Mouse (Mus musculus) myocyte (in vitro differentiated cells): ENCODE measurements around the gene Zbtb25. TPM values are rescaled to one million over a fixed set of nuclear protein-coding genes. Genes with fewer than 3 reads are reported as not detected.

Experiments
- H3K27me3 ChIP-seq: one replicate; pipeline ENCODE4 v1.6.1; 2011; ENCODE audit not compliant: control insufficient read depth, insufficient read depth, insufficient read length
- H3K36me3 ChIP-seq: one replicate; pipeline ENCODE4 v1.6.1; 2011; ENCODE audit not compliant: control insufficient read depth, insufficient read depth
- H3K4me2 ChIP-seq: one replicate; pipeline ENCODE4 v1.6.1; 2011; ENCODE audit warnings: low read depth, control low read depth
- H3K4me3 ChIP-seq: one replicate; pipeline ENCODE4 v1.5.1; 2011; ENCODE audit warnings: mild to moderate bottlenecking, control low read depth, moderate library complexity
- H3K79me2 ChIP-seq: one replicate; pipeline ENCODE4 v1.6.1; 2011; ENCODE audit not compliant: control insufficient read depth, insufficient read depth
- H3ac ChIP-seq: one replicate; pipeline ENCODE4 v1.6.1; 2011; ENCODE audit not compliant: control insufficient read depth, insufficient read length
- CEBPB ChIP-seq: IDR thresholded peaks from 2 replicates; pipeline ENCODE4 v1.6.1; 2011; ENCODE audit warnings: mild to moderate bottlenecking, moderate library complexity; ENCODE audit not compliant: poor library complexity, insufficient read depth, severe bottlenecking
- E2F4 ChIP-seq: IDR thresholded peaks from one replicate; pipeline ENCODE4 v1.6.1; 2011; ENCODE audit warnings: mild to moderate bottlenecking, control low read depth, moderate library complexity; ENCODE audit not compliant: insufficient read depth
- MAX ChIP-seq: IDR thresholded peaks from one replicate; pipeline ENCODE4 v1.6.1; 2011; ENCODE audit warnings: low read depth, mild to moderate bottlenecking, control low read depth
- MYOD1 ChIP-seq, 3 experiments: IDR thresholded peaks; one replicate each; pipeline ENCODE4 v1.6.1; 2011; ENCODE audit warnings: control low read depth in 2 of 3, low read depth in 2 of 3, mild to moderate bottlenecking in 2 of 3, moderate library complexity in 1 of 3; ENCODE audit not compliant: insufficient read length in 2 of 3, control insufficient read depth in 1 of 3
- MYOG ChIP-seq, 3 experiments: IDR thresholded peaks; one replicate each; pipeline ENCODE4 v1.6.1; 2011; ENCODE audit warnings: control low read depth in 2 of 3, low read depth in 2 of 3, mild to moderate bottlenecking in 2 of 3; ENCODE audit not compliant: insufficient read length in 2 of 3, control insufficient read depth in 1 of 3, insufficient read depth in 1 of 3
- POLR2A ChIP-seq: IDR thresholded peaks from one replicate; pipeline ENCODE4 v1.6.1; 2011; ENCODE audit warnings: low read depth, mild to moderate bottlenecking, control low read depth, moderate library complexity; ENCODE audit not compliant: insufficient read length
- POLR2AphosphoS2 ChIP-seq: IDR thresholded peaks from one replicate; pipeline ENCODE4 v1.6.1; 2011; ENCODE audit warnings: low read depth, control low read depth; ENCODE audit not compliant: insufficient read length
- REST ChIP-seq: IDR thresholded peaks from one replicate; pipeline ENCODE4 v1.6.1; 2011; ENCODE audit warnings: mild to moderate bottlenecking, control low read depth, moderate library complexity; ENCODE audit not compliant: insufficient read depth, insufficient read length
- SRF ChIP-seq: IDR thresholded peaks from one replicate; pipeline ENCODE4 v1.6.1; 2011; ENCODE audit warnings: low read depth; ENCODE audit not compliant: control insufficient read depth, insufficient read length
- TCF12 ChIP-seq: IDR thresholded peaks from one replicate; pipeline ENCODE4 v1.6.1; 2011; ENCODE audit warnings: mild to moderate bottlenecking, control low read depth; ENCODE audit not compliant: poor library complexity, insufficient read depth, severe bottlenecking
- TCF3 ChIP-seq: IDR thresholded peaks from one replicate; pipeline ENCODE4 v1.6.1; 2011; ENCODE audit warnings: low read depth, control low read depth; ENCODE audit not compliant: insufficient read length
- USF1 ChIP-seq: IDR thresholded peaks from one replicate; pipeline ENCODE4 v1.6.1; 2011; ENCODE audit warnings: low read depth, mild to moderate bottlenecking, control low read depth, moderate library complexity
- polyA plus RNA-seq: library from polyadenylated mRNA; unstranded; fragments of >200 nt; fragmentation: generic; extraction: Trizol; gene quantifications from one replicate; pipeline ENCODE4 v1.2.1, GENCODE M21; 2012; ENCODE audit warnings: missing spikeins

Gene Zbtb25
- polyA plus RNA-seq, 1 experiment, result 6.1 TPM

DNA sequence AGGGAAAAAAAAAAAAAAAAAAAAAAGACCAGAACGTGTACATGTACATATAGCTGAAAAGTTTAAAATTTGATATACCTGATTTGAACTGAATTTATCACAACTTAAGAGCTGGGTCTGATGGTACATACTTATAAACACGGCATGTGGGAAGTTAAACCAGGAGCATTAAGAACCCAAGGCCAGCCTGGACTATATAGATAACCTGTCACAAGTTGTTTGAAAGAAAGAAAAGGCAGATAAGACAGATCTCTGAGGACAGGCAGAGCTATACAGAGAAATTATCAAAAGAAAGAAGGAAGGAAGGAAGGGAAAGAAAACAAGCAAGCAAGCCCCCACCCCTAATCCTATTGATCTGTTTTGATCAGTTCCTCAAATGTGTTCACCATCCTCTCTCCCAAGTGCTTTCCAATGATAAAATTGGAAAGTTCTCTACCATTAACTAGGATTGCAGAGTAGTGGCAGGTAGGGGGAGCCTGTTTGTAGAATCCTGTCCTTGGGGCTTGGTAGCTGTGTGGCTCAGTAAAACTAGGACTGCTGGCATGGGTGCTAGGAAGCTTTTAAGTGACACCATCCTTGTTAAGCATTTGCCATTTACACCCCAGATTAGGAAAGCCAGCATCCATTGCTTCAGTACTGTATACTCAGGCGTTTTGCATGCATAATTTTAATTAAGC lies 22.3 kb upstream of the Zbtb25 start:
- peaks cover 18% of the 10 kb centered on the region for H3K36me3 ChIP-seq
- no peak overlapping the region for H3K4me3 ChIP-seq
- no peak overlapping the region for H3K4me2 ChIP-seq
- no peak overlapping the region for H3ac ChIP-seq
- H3K27me3 ChIP-seq, result no peaks in the 10 kb centered on the region
- TF ChIP-seq SRF (no peak), REST (no peak), MYOG (IDR thresholded peaks at IDR 0.05; ENCODE audit: control insufficient read depth in 1 of 3, insufficient read depth in 1 of 3, insufficient read length in 2 of 3, low read depth in 2 of 3) (no peak), TCF3 (no peak), MAX (no peak), CEBPB (no peak), USF1 (no peak), E2F4 (no peak), TCF12 (no peak), POLR2A (no peak), MYOD1 (IDR thresholded peaks at IDR 0.05; ENCODE audit: control insufficient read depth in 1 of 3, insufficient read length in 2 of 3, low read depth in 2 of 3) (no peak), POLR2AphosphoS2 (no peak)
- peaks cover 21% of the 10 kb centered on the region for H3K79me2 ChIP-seq

DNA sequence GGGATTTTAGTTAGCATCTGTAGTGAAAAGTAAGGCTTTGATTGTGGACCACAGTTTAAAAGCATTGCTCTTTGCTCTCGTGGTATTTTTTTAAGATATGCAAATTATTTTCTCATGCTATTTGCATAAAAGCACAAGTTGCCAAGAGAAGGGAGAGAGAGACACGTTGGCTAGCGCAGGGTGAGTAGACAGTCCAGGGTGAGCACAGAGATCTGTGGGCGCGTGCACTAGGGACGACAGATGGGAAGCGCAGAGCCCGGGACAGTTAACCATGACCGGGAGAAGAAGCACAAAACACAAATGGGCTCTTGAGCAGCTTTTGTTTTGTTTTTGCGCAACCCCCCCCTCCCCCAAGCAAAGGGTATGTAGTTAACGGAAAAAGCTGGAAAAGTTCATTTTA lies 19.4 kb upstream of the Zbtb25 start:
- Histone ChIP-seq H3K27me3 (no peaks in the 10 kb centered on the region), H3K79me2 (peaks cover 48% of the 10 kb centered on the region), H3K36me3 (peaks cover 35% of the 10 kb centered on the region), H3K4me3 (no peak overlapping the region), H3ac (no peak overlapping the region), H3K4me2 (no peak overlapping the region)
- TF ChIP-seq MAX (no peak), REST (no peak), E2F4 (no peak), MYOG (IDR thresholded peaks at IDR 0.05; ENCODE audit: control insufficient read depth in 1 of 3, insufficient read depth in 1 of 3, insufficient read length in 2 of 3, low read depth in 2 of 3) (no peak), TCF12 (no peak), TCF3 (no peak), MYOD1 (IDR thresholded peaks at IDR 0.05; ENCODE audit: control insufficient read depth in 1 of 3, insufficient read length in 2 of 3, low read depth in 2 of 3) (no peak)

DNA sequence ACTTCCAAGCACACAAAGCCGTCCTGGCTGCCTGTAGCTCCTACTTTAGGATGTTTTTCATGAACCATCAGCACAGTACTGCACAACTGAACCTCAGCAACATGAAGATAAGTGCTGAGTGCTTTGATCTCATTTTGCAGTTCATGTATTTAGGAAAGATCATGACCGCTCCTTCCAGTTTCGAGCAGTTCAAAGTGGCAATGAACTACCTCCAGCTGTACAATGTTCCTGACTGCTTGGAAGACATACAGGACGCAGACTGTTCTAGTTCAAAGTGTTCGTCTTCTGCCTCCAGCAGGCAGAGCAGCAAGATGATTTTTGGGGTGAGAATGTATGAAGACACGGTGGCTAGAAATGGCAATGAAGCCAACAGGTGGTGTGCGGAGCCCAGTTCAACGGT lies 15.9 kb upstream of the Zbtb25 start:
- Histone ChIP-seq H3K27me3 (no peaks in the 10 kb centered on the region), H3K79me2 (peaks cover 83% of the 10 kb centered on the region), H3K36me3 (peaks cover 41% of the 10 kb centered on the region), H3ac (no peak overlapping the region), H3K4me3 (no peak overlapping the region), H3K4me2 (no peak overlapping the region)
- no peak for TF ChIP-seq SRF
- TF ChIP-seq REST, result no peak
- no peak for TF ChIP-seq TCF12
- no peak for TF ChIP-seq E2F4
- TF ChIP-seq POLR2AphosphoS2, result no peak
- TF ChIP-seq USF1, result no peak
- TF ChIP-seq MYOD1 (IDR thresholded peaks at IDR 0.05; ENCODE audit: control insufficient read depth in 1 of 3, insufficient read length in 2 of 3, low read depth in 2 of 3), result no peak
- TF ChIP-seq TCF3, result no peak
- TF ChIP-seq MYOG (IDR thresholded peaks at IDR 0.05; ENCODE audit: control insufficient read depth in 1 of 3, insufficient read depth in 1 of 3, insufficient read length in 2 of 3, low read depth in 2 of 3), result no peak
- TF ChIP-seq MAX, result no peak
- TF ChIP-seq CEBPB, result no peak

DNA sequence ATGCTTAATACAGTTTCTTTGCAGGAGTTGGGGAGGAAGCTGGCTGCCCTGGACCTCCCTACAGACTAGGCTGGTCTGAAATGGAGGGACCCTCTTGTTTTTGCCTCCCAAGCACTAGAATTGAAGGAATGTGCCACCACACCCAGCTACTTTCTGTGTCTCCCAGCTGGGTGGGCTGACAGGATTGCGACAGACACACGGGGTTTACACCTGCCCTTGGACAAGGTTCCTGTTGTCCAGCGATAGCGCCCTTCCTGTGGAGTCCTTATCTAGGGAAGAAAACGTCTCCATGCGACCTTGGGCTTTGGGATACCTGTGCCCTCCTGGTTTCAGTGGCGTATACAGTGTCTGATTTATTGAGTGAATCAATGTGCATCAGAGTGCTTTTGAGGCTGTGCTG lies 10.7 kb upstream of the Zbtb25 start:
- H3K36me3 ChIP-seq, result peaks cover 8% of the 10 kb centered on the region

More for the DNA sequence above, 10.7 kb upstream of the Zbtb25 start:
- H3K4me2 ChIP-seq, result no peak overlapping the region
- H3K79me2 ChIP-seq, result peaks cover 100% of the 10 kb centered on the region
- no peak overlapping the region for H3K4me3 ChIP-seq
- H3K27me3 ChIP-seq, result no peaks in the 10 kb centered on the region
- H3ac ChIP-seq, result no peak overlapping the region
- no peak for TF ChIP-seq POLR2AphosphoS2
- TF ChIP-seq SRF, result no peak
- no peak for TF ChIP-seq REST
- no peak for TF ChIP-seq E2F4
- TF ChIP-seq USF1, result no peak
- TF ChIP-seq CEBPB, result no peak
- no peak for TF ChIP-seq TCF3
- TF ChIP-seq MYOD1 (IDR thresholded peaks at IDR 0.05; ENCODE audit: control insufficient read depth in 1 of 3, insufficient read length in 2 of 3, low read depth in 2 of 3), result no peak
- no peak for TF ChIP-seq MAX
- no peak for TF ChIP-seq MYOG (IDR thresholded peaks at IDR 0.05; ENCODE audit: control insufficient read depth in 1 of 3, insufficient read depth in 1 of 3, insufficient read length in 2 of 3, low read depth in 2 of 3)
- TF ChIP-seq TCF12, result no peak
- TF ChIP-seq POLR2A, result no peak
